Mouse (Mus musculus): Measurements from ENCODE around the gene Cyp2s1.

Gene Cyp2s1

GRCm38 (mm10) chr7:25780753-25781152, 36.0 kb downstream of the Cyp2s1 start:
- DNase-seq: no peak

- no peak for DNase-seq
Observed at GRCm38 (mm10) chr7:25780021-25780420, 36.7 kb downstream of the Cyp2s1 start.

- no peak for DNase-seq
Observed at GRCm38 (mm10) chr7:25768229-25768628, 48.5 kb downstream of the Cyp2s1 start.

- no peak for DNase-seq
Observed at GRCm38 (mm10) chr7:25766108-25766507, 50.6 kb downstream of the Cyp2s1 start.

- no peak for DNase-seq
Observed at GRCm38 (mm10) chr7:25764221-25764620, 52.5 kb downstream of the Cyp2s1 start.

GRCm38 (mm10) chr7:25763678-25764077, 53.0 kb downstream of the Cyp2s1 start:
- DNase-seq: no peak

GRCm38 (mm10) chr7:25761354-25761753, 55.4 kb downstream of the Cyp2s1 start:
- DNase-seq: no peak

- peak; percentile 71 to 80 for DNase-seq
Observed at GRCm38 (mm10) chr7:25756011-25756410, 60.7 kb downstream of the Cyp2s1 start.

- DNase-seq: peak; percentile 39 to 72
Observed at GRCm38 (mm10) chr7:25755468-25755833, 61.3 kb downstream of the Cyp2s1 start.

GRCm38 (mm10) chr7:25754738-25755467, 61.8 kb downstream of the Cyp2s1 start, which contains the start of gene Hnrnpul1:
TSS of gene Hnrnpul1 (minus strand) at chr7:25754757.
- DNase-seq: peak; percentile 97 to 99

GRCm38 (mm10) chr7:25754439-25754737, 62.3 kb downstream of the Cyp2s1 start:
- DNase-seq: no peak

- DNase-seq: peak in 1 of 2 experiments; percentile 26
Observed at GRCm38 (mm10) chr7:25753643-25754438, 62.9 kb downstream of the Cyp2s1 start.

- DNase-seq: no peak
Observed at GRCm38 (mm10) chr7:25753076-25753475, 63.6 kb downstream of the Cyp2s1 start.

Data from thymus, adult 18-20 months (tissue).